Mouse (Mus musculus): ENCODE measurements around the gene Pold1.
A peak's percentile ranks its signal among the peaks of the same experiment; 100 is the strongest.

The Pold1 gene

GRCm38 (mm10) chr7:44548497-44549087 is at the start of gene Pold1:
TSS of gene Pold1 (minus strand) at chr7:44548849.
- peak; percentile 63 for DNase-seq (ENCODE audit: extremely low read depth, low read depth, low spot score)

GRCm38 (mm10) chr7:44598336-44598735 is 49.7 kb upstream of the Pold1 start:
- no peak for DNase-seq (ENCODE audit: extremely low read depth, low read depth, low spot score)

GRCm38 (mm10) chr7:44597666-44598065 is 49.0 kb upstream of the Pold1 start:
- DNase-seq (ENCODE audit: extremely low read depth, low read depth, low spot score) = no peak

DNA sequence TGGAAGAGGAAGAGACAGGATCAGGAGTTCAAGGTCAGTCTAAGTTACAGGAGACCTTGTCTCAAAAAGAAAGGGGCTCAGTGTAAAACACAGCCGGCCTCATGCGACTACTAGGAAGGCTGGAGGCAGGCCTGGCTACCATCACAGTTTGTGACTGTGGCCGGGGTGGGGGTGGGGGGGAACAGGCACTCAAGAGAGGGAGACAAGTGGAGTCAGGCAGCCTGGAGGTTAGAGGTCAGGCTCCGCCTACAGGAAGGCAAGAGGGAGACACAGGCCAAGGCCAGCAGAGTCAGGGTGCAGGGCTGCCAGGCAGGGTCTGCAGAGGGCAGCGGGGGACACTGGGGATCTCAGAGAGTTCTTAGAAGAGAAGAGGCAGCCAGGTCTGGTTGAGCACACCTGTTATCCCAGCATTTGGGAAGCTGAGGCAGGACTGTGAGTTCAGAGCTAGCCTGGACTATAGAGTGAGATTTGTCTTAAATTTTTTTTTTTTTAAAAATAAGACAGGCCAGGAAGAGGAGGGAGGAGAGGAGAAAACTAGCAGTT is 48.4 kb upstream of the Pold1 start:
- DNase-seq (ENCODE audit: extremely low read depth, low read depth, low spot score) = no peak

GRCm38 (mm10) chr7:44596051-44596450 is 47.4 kb upstream of the Pold1 start:
- DNase-seq (ENCODE audit: extremely low read depth, low read depth, low spot score) = no peak

DNA sequence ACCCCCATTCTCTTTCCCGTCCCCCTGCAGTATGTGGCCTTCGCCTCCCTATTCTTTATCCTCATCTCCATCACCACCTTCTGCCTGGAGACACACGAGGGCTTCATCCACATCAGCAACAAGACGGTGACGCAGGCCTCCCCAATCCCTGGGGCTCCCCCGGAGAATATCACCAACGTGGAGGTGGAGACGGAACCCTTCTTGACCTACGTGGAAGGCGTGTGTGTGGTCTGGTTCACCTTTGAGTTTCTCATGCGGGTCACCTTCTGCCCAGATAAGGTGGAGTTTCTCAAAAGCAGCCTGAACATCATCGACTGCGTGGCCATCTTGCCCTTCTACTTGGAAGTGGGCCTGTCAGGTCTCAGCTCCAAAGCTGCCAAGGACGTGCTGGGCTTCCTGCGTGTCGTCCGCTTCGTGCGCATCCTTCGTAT is 46.5 kb upstream of the Pold1 start:
- no peak for DNase-seq (ENCODE audit: extremely low read depth, low read depth, low spot score)

GRCm38 (mm10) chr7:44594291-44594690 is 45.6 kb upstream of the Pold1 start:
- no peak for DNase-seq (ENCODE audit: extremely low read depth, low read depth, low spot score)

DNA sequence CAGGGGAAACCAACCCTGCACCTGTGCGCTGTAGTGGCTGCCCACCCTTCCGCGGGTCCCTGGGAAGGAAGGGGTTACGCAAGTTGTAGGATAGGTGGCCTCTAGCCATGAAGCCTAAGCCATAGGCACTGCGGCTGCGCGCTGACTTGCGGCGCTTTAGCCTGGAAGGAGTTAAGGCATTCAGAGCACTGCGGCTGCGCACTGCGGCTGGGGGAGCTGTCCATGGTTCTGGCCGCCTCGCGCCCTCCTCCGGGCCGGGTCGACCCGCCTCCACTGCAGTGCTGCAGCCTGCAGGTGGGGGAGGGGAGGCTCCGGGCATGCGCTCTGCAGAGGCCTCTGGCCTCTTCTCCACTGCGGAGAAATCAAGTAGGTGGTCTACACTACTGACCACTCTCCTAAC is 45.1 kb upstream of the Pold1 start:
- no peak for DNase-seq (ENCODE audit: extremely low read depth, low read depth, low spot score)

DNA sequence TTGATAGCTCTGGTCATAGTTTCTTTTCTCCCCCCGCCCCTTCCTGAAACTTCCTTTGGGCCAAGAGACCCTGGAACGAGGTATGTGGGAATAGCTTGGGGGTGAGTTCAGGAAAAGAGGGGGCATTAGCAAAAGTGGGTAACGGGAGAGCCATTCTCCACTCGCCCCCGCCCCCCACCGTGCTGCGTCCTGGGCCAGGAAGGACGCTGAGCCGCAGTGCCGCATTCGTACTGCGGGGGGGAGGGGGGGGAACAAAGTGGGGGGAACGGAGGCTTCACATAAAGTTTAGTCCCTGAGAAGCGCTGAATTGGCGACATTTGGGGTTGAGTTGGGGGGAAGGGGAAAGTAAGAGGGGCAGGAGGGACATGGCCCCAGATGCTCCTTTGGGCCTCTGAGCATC is 44.4 kb upstream of the Pold1 start:
- no peak for DNase-seq (ENCODE audit: extremely low read depth, low read depth, low spot score)

DNA sequence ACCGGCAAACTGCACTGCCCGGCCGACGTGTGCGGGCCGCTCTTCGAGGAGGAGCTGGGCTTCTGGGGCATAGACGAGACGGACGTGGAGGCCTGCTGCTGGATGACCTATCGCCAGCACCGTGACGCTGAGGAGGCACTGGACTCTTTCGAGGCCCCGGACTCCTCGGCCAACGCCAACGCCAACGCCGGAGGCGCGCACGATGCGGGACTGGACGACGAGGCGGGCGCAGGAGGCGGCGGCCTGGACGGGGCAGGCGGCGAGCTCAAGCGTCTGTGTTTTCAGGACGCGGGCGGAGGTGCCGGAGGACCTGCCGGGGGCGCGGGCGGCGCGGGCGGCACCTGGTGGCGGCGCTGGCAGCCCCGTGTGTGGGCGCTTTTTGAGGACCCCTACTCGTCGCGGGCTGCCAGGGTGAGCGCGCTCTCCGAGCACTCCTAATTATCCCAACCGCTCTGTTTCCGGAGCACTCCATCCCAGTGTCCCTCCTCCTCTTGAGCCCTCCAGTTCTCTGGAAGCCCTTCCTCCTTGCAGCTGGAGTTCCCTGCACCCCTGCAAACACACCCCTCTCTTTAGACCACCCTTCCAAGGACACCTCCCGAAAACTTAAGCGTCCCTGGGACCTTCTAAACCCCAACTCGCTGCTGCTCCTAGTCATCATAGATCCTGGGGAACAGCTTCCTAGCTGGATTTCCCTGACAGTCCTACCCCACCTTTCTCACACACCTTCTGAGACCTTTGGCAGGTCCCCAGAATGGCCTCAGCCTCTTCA is 42.9 kb upstream of the Pold1 start:
- no peak for DNase-seq (ENCODE audit: extremely low read depth, low read depth, low spot score)

DNA sequence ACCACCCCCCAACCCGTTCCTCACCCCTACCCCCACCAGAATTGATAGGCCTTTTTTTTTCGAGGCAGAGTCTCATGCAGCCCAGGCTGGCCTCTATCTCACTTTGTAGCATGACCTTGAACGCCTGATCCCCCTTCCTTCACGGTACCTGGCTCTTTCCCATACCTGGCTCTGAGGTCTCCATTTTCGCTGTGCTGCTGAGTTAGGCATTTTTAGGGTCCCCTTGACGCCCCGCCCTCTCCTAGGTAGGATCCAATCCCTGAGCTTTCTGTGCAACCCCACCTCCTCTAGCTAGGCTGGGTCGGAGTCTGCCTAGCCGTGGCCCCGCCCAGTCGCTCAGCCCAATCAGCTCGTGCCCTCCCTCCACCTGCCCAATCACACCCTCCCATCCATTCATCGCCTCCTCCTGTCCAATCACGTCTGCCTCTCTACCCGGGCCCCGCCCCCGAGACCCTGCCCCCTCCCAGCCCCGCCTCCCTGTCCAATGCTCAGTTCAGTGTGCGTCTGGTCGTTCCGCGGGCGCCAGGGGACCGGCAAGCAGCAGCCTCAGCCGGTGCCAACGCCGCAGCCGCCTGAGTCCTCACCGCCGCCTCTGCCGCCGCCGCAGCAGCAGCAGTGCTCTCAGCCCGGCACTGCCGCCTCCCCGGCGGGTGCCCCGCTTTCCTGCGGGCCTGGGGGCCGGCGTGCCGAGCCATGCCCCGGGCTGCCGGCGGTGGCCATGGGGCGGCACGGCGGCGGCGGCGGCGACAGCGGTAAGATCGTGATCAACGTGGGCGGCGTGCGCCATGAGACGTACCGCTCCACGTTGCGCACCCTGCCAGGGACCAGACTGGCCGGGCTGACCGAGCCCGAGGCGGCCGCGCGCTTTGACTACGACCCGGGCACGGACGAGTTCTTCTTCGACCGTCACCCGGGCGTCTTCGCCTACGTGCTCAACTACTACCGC is 42.0 kb upstream of the Pold1 start, which contains the start of gene Kcnc3:
Kcnc3 (plus strand) TSS at position 263 of the 946 bp plus-strand sequence.
- DNase-seq (ENCODE audit: extremely low read depth, low read depth, low spot score) = peak; percentile 36

- no peak for DNase-seq (ENCODE audit: extremely low read depth, low read depth, low spot score)
These were observed 41.3 kb upstream of the Pold1 start for GRCm38 (mm10) chr7:44589946-44590345.

DNA sequence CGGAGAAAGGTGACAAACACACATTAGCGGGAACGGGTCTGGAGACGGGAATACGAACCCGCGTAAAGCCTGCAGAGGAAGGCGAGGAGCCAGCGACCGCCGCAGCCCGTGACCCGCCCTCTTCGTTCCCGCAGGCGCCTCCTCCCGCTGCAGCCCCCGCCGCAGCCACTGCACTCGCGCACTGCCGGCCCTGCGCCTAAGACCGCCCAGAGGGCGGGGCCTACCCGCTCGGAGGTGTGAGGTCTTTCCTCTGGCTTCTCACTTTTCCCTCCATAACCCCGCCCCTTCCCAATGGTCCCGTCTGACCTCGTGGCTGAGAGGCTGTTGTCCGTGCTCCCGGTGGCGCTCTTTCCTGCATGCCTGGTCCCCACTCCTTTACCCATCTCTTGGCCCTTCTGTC is 40.5 kb upstream of the Pold1 start:
- peak; percentile 3 for DNase-seq (ENCODE audit: extremely low read depth, low read depth, low spot score)

DNA sequence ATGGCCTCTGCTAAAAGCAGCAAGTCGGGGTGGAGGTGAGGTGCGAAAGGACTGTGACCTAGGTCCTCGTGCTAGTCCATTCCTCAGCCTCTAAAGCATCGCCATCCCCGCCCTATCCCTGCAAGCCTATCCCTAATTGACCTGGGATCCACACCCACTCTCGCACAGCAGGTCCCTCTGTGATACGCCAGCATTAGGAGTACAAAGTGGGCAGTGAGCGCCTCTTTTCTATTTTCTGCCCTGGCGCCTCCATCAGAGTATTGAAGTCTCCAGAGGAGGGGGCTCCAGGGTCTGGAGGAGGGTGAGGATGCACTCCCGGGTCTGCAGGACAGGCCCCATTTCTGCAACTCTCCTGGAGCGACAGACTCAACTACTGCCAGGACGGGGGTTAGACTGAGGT is 39.7 kb upstream of the Pold1 start:
- no peak for DNase-seq (ENCODE audit: extremely low read depth, low read depth, low spot score)

GRCm38 (mm10) chr7:44587676-44588075 is 39.0 kb upstream of the Pold1 start:
- DNase-seq (ENCODE audit: extremely low read depth, low read depth, low spot score) = no peak

DNA sequence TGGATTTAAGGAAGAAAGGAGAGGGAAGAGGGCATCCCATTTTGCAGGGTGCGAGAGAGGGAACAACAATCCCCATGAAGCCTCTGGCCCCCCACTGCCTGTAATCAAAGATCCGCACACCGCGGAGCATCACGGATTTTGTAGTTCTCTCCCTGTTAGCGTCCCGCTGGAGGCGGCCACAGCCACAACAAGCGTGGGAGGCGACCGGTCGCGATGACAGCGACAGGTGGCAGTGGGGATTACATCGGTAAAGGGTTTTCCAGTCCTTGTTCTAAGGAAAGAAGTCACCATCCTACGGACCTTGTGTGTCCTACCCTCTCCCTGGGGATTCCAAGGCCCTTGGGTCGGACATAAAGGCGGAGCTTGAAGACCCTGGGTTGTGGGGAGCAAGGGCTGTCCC is 38.3 kb upstream of the Pold1 start:
- no peak for DNase-seq (ENCODE audit: extremely low read depth, low read depth, low spot score)

DNA sequence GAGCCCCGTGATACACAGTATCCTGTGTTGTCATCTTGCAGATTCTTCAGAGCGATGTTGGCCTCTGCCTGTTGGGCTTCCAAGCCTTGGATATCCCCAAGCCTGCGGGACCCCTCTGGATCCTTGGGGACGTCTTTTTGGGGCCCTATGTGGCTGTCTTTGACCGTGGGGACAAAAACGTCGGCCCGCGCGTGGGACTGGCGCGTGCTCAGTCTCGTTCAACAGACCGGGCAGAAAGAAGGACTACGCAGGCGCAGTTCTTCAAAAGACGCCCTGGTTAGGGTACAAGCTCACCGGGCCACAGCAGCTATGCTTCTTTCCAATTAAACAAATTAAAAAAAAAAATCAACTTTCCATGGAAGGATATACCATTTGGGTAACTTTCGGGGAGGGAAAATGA is 37.9 kb upstream of the Pold1 start:
- no peak for DNase-seq (ENCODE audit: extremely low read depth, low read depth, low spot score)

- no peak for DNase-seq (ENCODE audit: extremely low read depth, low read depth, low spot score)
These were observed 37.0 kb upstream of the Pold1 start for GRCm38 (mm10) chr7:44585606-44586005.

GRCm38 (mm10) chr7:44584921-44585320 is 36.3 kb upstream of the Pold1 start:
- DNase-seq (ENCODE audit: extremely low read depth, low read depth, low spot score) = no peak

GRCm38 (mm10) chr7:44584265-44584804 is 35.7 kb upstream of the Pold1 start:
- DNase-seq (ENCODE audit: extremely low read depth, low read depth, low spot score) = no peak

- DNase-seq (ENCODE audit: extremely low read depth, low read depth, low spot score) = no peak
These were observed 34.5 kb upstream of the Pold1 start for GRCm38 (mm10) chr7:44583146-44583545.

All from fat pad, adult 2 months (tissue).